Mouse (Mus musculus) limb, embryonic 14.5 days (tissue): ENCODE results near the gene Reep6. TPM values are rescaled to one million over a fixed set of nuclear protein-coding genes. Genes with fewer than 3 reads are reported as not detected.

Source experiments
- ATAC-seq: fragments of 200-750 bp; cut with Nextera tagmentation; 2 replicates; pipeline ENCODE4 v1.8.0; 2017; ENCODE audit warnings: low read depth, moderate number of reproducible peaks, moderate TSS enrichment; ENCODE audit not compliant: low FRiP score
- DNase-seq: peaks from one replicate; pipeline ENCODE4 v3.0.0-alpha.2; 2015; ENCODE audit warnings: low spot score
- H3K27ac ChIP-seq: fragments of 300-500 bp; sonication (generic); replicated peaks from 2 replicates; pipeline ENCODE4 v1.5.1; 2014; ENCODE audit warnings: low read depth, mild to moderate bottlenecking, low read length, moderate library complexity, mixed read lengths
- H3K27me3 ChIP-seq: fragments of 300-500 bp; sonication (generic); 2 replicates; pipeline ENCODE4 v1.6.1; 2014; ENCODE audit warnings: low read length, mixed read lengths; ENCODE audit not compliant: control insufficient read depth, insufficient read depth
- H3K36me3 ChIP-seq: fragments of 300-500 bp; sonication (generic); 2 replicates; pipeline ENCODE4 v1.6.1; 2014; ENCODE audit warnings: mild to moderate bottlenecking, low read length, moderate library complexity, mixed read lengths; ENCODE audit not compliant: control insufficient read depth, insufficient read depth
- H3K4me1 ChIP-seq: fragments of 300-500 bp; sonication (generic); 2 replicates; pipeline ENCODE4 v1.6.1; 2014; ENCODE audit warnings: antibody characterized with exemption, low read length, mixed read lengths; ENCODE audit not compliant: control insufficient read depth, insufficient read depth
- H3K4me2 ChIP-seq: fragments of 300-500 bp; sonication (generic); replicated peaks from 2 replicates; pipeline ENCODE4 v1.6.1; 2014; ENCODE audit warnings: low read depth, mild to moderate bottlenecking, low read length, moderate library complexity; ENCODE audit not compliant: severe bottlenecking
- H3K4me3 ChIP-seq: fragments of 300-500 bp; sonication (generic); replicated peaks from 2 replicates; pipeline ENCODE4 v1.5.1; 2014; ENCODE audit warnings: low read length
- H3K9ac ChIP-seq: fragments of 300-500 bp; sonication (generic); 2 replicates; pipeline ENCODE4 v1.6.1; 2014; ENCODE audit warnings: mild to moderate bottlenecking, low read depth, low read length, moderate library complexity; ENCODE audit not compliant: severe bottlenecking
- H3K9me3 ChIP-seq: fragments of 300-500 bp; sonication (generic); 2 replicates; pipeline ENCODE4 v1.6.1; 2016; ENCODE audit warnings: low read length; ENCODE audit not compliant: control insufficient read depth
- POLR2A ChIP-seq: fragments of 200-500 bp; IDR thresholded peaks from 2 replicates; pipeline ENCODE4 v1.8.0; 2012; ENCODE audit warnings: inconsistent platforms, mild to moderate bottlenecking, moderate library complexity, borderline replicate concordance; ENCODE audit not compliant: insufficient read depth, insufficient read length; ENCODE audit errors: extremely low read depth
- WGBS: fragments of 180-500 bp; shearing (Covaris S2); extraction: QIAGEN DNeasy Blood & Tissue Kit; methylation state at CpG from one replicate; pipeline ENCODE4 v1.1.7; 2014; 5-methylcytosine and 5-hydroxymethylcytosine counted together
- polyA plus RNA-seq, 2 experiments: library from polyadenylated mRNA; depleted of rRNA in 1 of 2; stranded (reverse) in 1 of 2; unstranded in 1 of 2; fragments of >200 nt; fragmentation: Nextera tagmentation in 1 of 2; extraction: Ambion mirVana in 1 of 2; gene quantifications; 2 replicates each; pipeline versions ENCODE4 v1.2.1 to v1.2.3; 2012 to 2014

The Reep6 gene
- polyA plus RNA-seq, 2 experiments: 3.9 to 10.5 TPM

- TF ChIP-seq POLR2A: no peak
- peaks cover 86% of the 10 kb centered on the region for H3K27me3 ChIP-seq
- H3K27ac ChIP-seq: no peak overlapping the region
- no peak overlapping the region for H3K4me2 ChIP-seq
- H3K9ac ChIP-seq: no peak overlapping the region
- no peaks in the 10 kb centered on the region for H3K36me3 ChIP-seq
- under 1% methylated on average over 7 of the region's 7 CpGs for WGBS
- DNase-seq: peak; percentile 75
- ATAC-seq: peak; percentile 70
- H3K4me3 ChIP-seq: no peak overlapping the region
- H3K4me1 ChIP-seq: peaks cover 10% of the 10 kb centered on the region
- H3K9me3 ChIP-seq: no peaks in the 10 kb centered on the region
Measured at GRCm38 (mm10) chr10:80350292-80350691, 20.5 kb downstream of the Reep6 start.

- Histone ChIP-seq H3K36me3 (no peaks in the 10 kb centered on the region), H3K4me2 (no peak overlapping the region)
Measured at GRCm38 (mm10) chr10:80351896-80352295, 22.1 kb downstream of the Reep6 start.

GRCm38 (mm10) chr10:80352727-80353126 lies 23.0 kb downstream of the Reep6 start:
- ATAC-seq: no peak
- peaks cover 22% of the 10 kb centered on the region for H3K4me1 ChIP-seq
- WGBS: 63% methylated on average over 8 of the region's 8 CpGs
- DNase-seq: no peak
- TF ChIP-seq POLR2A: no peak
- H3K9ac ChIP-seq: 0 out of 2 replicates have a peak overlapping the region, but pooled peaks have one; percentile 16
- H3K4me2 ChIP-seq: no peak overlapping the region
- H3K27me3 ChIP-seq: peaks cover 87% of the 10 kb centered on the region
- no peak overlapping the region for H3K4me3 ChIP-seq
- H3K27ac ChIP-seq: no peak overlapping the region
- no peaks in the 10 kb centered on the region for H3K36me3 ChIP-seq
- no peaks in the 10 kb centered on the region for H3K9me3 ChIP-seq

More at GRCm38 (mm10) chr10:80351896-80352295, 22.1 kb downstream of the Reep6 start:
- Histone ChIP-seq H3K4me1 (peaks cover 17% of the 10 kb centered on the region), H3K9ac (no peak overlapping the region), H3K27me3 (peaks cover 87% of the 10 kb centered on the region), H3K9me3 (no peaks in the 10 kb centered on the region), H3K4me3 (no peak overlapping the region), H3K27ac (no peak overlapping the region)
- DNase-seq: no peak
- ATAC-seq: no peak
- TF ChIP-seq POLR2A: no peak
- 25% methylated on average over 11 of the region's 11 CpGs for WGBS

- ATAC-seq: no peak
- peaks cover 15% of the 10 kb centered on the region for H3K4me1 ChIP-seq
- WGBS: 8% methylated on average over 8 of the region's 9 CpGs
Measured at GRCm38 (mm10) chr10:80355431-80355830, 25.7 kb downstream of the Reep6 start.

GRCm38 (mm10) chr10:80356001-80356682 lies 26.4 kb downstream of the Reep6 start, which contains the start of gene Plk5:
TSS of gene Plk5 (plus strand) at chr10:80356459.
- Histone ChIP-seq H3K9ac (peak within 1 kb of the TSS; percentile 28; the same call in 1 of the 2 replicates), H3K4me2 (peak within 1 kb of the TSS; percentile 63), H3K27ac (no peak within 1 kb of the TSS), H3K4me3 (peak within 1 kb of the TSS; percentile 43), H3K4me1 (peaks cover 15% of the 10 kb centered on the region), H3K9me3 (no peaks in the 10 kb centered on the region), H3K36me3 (no peaks in the 10 kb centered on the region), H3K27me3 (peaks cover 64% of the 10 kb centered on the region)
- 3% methylated on average over 20 of the region's 53 CpGs for WGBS
- no peak for TF ChIP-seq POLR2A
- DNase-seq (no peak), ATAC-seq (no peak)

More at GRCm38 (mm10) chr10:80355431-80355830, 25.7 kb downstream of the Reep6 start:
- Histone ChIP-seq H3K36me3 (no peaks in the 10 kb centered on the region), H3K9me3 (no peaks in the 10 kb centered on the region), H3K27me3 (peaks cover 71% of the 10 kb centered on the region), H3K4me3 (no peak overlapping the region), H3K27ac (no peak overlapping the region), H3K4me2 (no peak overlapping the region), H3K9ac (no peak overlapping the region)
- no peak for DNase-seq
- TF ChIP-seq POLR2A: no peak

- peaks cover 58% of the 10 kb centered on the region for H3K27me3 ChIP-seq
- no peak for DNase-seq
- H3K4me3 ChIP-seq: peak overlapping the region; percentile 43
- ATAC-seq: no peak
- no peaks in the 10 kb centered on the region for H3K36me3 ChIP-seq
- no peaks in the 10 kb centered on the region for H3K9me3 ChIP-seq
- 2% methylated on average over 32 of the region's 34 CpGs for WGBS
- no peak overlapping the region for H3K27ac ChIP-seq
- H3K4me2 ChIP-seq: peak overlapping the region; percentile 63
- H3K4me1 ChIP-seq: peaks cover 15% of the 10 kb centered on the region
- no peak for TF ChIP-seq POLR2A
- peak overlapping the region; percentile 28; the same call in 1 of the 2 replicates for H3K9ac ChIP-seq
Measured at GRCm38 (mm10) chr10:80356737-80357136, 27.0 kb downstream of the Reep6 start.
